Mouse (Mus musculus): ENCODE data around the gene Slc47a2.

GRCm38 (mm10) chr11:61251741-61252140, 90.9 kb downstream of the Slc47a2 start:
- TF ChIP-seq POLR2A (IDR thresholded peaks at IDR 0.05; ENCODE audit: extremely low read depth, insufficient read depth, low read length) (no peak), CTCF (IDR thresholded peaks at IDR 0.05; ENCODE audit: low read depth, low read length) (no peak)
